Mouse (Mus musculus) heart, adult 11 months (tissue): Measurements from ENCODE around the gene Lyz2.
"Not testable (repeated sequence)": the region's sequence is repeated elsewhere in the genome, so short reads cannot be mapped to it uniquely, and the experiment has no call there.

Experiments
- DNase-seq: peaks from one replicate; pipeline ENCODE4 v3.0.0; 2022

Gene Lyz2

DNA sequence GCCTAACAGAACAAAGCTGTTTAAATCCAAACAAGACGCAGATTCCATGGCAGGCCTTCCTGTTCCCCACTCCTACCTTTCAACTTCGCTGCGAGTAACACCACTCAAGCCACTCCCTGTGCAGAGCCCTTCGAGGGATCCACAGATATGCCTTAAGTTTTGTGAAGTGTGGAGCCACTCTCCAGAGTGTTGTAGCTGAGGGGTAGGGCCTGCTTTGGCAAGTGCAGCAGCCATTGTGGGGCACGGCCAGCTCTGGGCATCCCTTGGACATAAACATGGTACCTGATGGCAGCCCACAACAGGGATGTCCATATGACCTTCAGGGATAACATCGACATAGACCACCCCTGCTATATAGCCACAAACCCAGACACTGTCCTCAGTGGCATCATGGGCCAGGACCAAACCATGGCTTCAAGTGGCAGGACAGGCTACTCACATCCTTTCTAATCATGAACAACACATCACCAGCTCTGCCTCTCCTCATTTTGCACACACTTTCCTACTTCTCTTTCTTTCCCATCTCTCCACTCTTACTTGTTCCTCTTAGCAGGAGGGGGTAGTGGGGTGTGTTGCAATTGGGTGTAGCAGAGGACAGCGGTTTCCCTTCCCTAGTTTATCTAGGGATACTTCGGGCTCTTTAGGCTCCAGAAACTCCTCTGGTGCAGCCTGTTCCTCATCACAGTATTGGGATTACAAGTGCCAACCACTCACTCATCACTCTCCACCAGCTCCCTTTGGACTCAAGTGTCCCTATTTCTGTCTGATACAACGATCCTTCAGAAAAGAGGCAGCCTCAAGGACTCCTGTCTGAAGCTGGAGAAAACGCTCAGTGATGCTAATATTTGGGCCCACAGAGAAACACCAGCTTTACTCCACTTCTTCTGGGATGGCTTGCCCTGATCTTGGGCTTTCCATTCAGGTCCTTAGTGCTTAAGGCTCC is 2.7 kb upstream of the Lyz2 start:
- no peak for DNase-seq

GRCm38 (mm10) chr10:117283871-117284577 is 1.9 kb upstream of the Lyz2 start:
- DNase-seq, result no peak

DNA sequence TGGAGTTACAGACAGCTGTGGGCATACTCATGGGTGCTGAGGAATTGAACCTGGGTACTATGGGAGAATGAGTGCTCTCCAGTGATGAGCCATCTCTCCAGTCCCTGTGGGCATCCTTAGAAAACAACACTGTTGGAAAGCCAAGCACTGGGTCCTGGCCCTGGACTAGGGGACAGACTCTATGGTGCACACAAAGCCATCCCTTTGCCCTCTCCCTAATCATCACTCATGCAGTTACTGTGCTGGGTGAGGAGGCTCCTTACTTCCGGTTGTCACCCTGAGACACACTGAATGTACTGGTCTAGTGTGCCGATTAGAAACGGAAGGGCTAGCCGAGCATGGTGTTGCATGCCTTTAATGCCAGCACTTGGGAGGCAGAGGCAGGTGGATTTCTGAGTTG is 1.1 kb upstream of the Lyz2 start:
- not testable (repeated sequence) for DNase-seq

- no peak for DNase-seq
Observed at GRCm38 (mm10) chr10:117282551-117282950, 430 bp upstream of the Lyz2 start.

DNA sequence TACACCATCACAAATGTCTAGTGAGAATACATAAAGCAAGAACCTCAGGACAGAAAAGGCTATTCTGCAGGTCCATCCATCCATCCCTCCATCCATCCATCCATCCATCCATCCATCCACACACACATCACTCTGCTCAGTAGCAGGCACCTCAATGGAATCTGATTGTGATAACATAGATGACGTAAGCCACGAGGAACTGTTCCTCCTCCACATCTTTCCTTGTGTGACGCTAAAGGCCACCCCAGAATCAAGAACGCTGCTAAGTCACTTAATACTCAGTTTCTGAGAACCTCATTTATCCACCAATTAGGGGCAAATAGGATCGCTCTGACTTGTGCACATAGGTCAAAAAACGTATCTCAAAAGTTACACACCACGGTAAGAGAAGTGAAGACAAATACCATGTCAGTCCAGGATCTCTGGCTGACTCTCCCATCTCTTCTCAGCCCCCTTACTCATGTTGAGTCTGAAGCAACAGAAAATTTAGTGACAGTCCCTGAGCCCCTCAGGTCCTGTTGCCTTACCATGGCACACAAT is 670 bp downstream of the Lyz2 start:
- DNase-seq, result no peak

- peak; percentile 92 for DNase-seq
Observed at GRCm38 (mm10) chr10:117280000-117280399, 2.1 kb downstream of the Lyz2 start.

- not testable (repeated sequence) for DNase-seq
Observed at GRCm38 (mm10) chr10:117278510-117278909, 3.6 kb downstream of the Lyz2 start.

DNA sequence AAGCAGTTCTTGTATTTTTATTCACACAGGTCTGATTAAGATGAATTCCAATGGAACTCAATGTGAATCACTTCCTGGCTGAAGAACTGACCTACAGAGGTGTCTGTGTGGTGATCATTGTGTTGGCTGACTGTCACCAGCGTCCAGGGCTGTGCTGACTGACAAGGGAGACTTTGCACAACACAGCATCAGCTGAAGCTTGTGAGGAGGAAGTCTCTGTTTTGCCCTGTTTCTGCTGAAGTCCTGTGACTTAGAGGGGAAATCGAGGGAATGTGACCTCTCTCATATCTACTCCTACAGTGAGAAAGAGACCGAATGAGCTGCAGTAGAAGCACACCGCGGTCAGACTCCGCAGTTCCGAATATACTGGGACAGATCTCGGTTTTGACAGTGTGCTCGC is 4.3 kb downstream of the Lyz2 start:
- DNase-seq, result peak; percentile 93

DNA sequence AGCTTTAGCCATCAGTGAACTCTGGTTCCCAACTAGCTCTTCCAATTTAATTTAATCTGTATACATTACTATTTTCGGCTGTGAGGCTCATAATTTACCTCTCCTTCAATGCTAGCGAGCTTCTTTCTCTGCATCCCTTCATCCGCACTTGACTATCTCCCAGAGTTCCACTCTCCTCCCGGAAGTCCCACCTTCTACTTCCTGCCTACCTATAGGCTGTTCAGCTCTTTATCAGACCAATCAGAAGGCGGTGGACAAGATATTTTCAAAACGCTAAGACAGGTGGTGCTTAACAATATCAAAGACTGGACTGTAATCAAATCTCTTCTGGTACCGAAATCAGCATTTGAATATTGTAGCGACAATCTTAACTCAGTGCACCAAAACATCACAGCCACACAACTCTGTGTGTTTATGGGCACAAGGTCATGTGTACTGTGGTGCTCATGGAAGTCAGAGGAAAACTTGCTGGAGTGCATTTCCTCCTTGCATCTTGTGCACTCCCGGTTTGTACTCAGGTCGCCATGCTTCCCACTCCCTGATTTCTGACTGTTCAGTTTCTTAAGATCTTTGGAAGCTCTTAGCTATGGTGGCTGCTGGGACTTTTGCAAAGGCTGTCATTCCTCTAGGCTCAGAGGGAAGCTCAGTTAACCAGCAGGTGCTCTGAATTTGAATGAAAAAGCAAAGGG is 6.3 kb downstream of the Lyz2 start:
- DNase-seq, result no peak

DNA sequence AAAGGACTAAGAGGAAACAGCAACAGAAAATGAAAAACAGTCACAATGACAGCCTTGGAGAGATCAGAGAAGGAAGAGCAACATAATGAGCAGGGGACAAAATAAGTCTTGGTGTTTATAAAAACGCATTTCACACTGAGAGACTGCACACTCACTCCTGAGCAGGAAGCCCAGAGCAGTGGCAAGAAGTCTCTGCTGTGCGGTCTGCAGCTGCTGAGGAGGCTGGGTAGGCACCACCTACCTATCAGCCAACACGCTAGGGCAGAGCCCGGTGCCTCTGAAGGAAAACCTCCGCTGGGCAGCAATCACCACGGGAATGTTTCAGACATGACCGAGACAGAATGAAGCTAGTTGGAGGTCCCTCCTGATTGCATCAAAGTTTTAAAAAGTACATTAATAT is 7.5 kb downstream of the Lyz2 start:
- DNase-seq, result not testable (repeated sequence)

DNA sequence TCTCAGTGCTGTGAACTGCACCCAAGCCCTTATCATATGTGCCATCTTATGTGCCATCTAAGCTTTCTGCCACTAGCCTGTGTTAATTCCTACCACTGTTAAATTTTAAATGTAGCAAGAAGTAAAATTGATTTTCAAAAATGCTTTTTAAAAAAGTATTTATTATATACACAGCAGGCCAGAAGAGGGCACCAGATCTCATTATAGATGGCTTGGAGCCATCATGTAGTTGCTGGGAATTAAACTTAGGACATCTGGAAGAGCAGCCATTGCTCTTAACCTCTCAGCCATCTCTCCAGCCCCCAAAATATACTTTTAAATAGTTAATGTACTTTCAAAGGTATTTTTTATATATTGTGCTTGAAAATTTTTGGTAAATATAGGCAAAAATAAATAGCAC is 10.1 kb downstream of the Lyz2 start:
- DNase-seq, result peak; percentile 11

DNA sequence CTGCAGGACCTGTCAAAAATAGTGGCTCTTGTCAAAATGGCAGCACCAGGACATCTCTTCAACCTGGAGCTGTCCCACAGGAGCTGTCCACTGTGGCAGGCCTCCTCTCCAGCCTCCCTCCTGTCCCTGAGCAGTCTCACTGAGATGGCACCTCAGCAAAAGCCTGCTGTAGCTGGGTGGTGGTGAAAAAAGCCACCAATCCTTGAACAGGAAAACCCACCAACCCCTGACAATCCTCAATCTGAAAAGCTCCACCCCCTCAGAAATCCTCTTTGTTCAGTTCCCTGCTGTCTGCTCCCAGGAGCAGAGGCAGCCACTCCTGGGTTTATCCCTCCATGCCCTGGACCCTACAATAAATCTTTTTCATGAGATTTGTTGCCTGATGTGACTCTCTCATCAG is 22.3 kb downstream of the Lyz2 start:
- peak; percentile 13 for DNase-seq

DNA sequence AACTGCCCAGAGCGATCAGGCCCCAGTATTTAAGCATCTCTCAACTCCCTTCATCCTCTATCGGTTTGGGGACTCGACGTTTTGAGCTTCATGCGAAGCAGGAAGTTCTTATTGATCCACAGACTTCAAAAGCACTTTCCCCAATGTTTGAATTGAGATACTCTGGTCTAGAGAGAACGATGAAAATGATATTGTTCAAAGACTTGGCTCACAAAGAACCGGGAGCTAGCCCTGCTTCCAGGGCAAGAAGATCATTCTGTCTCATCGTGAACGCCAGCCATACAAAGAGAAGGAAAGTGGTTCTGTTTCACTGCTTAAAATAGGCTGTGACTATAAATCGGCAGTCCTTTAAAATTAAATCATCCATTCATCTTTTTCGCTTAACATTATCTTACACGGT is 43.5 kb downstream of the Lyz2 start, which contains the start of gene 9530003J23Rik:
Gene 9530003J23Rik (minus strand): TSS at position 101 of the 400 bp plus-strand sequence.
- DNase-seq, result peak; percentile 45

- peak; percentile 67 for DNase-seq
Observed at GRCm38 (mm10) chr10:117235866-117236265, 46.3 kb downstream of the Lyz2 start.

DNA sequence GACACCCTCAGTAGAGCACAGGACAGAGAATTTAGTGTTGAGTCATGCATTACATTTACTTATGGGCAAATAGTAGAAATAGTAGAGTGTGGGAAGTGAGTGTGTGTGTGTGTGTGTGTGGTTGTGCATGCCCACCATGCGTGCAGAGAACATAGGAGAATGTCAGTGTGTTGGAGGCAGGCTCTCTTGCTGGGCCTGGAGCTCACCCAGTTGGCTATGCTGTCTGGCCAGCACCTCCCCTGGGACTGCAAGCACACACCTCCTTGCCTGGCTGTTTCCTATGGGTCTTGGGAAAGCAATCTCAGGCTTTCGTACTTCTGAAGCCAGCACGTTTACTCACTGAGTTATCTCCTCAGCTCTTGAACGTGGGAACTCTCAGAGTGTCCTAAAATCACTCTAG is 47.3 kb downstream of the Lyz2 start:
- DNase-seq, result peak; percentile 79

GRCm38 (mm10) chr10:117229826-117230225 is 52.3 kb downstream of the Lyz2 start:
- peak; percentile 80 for DNase-seq
